Mouse (Mus musculus): ENCODE data around the gene F11r.

Gene F11r

GRCm38 (mm10) chr1:171438014-171438670 is 807 bp downstream of the F11r start:
- ATAC-seq (ENCODE audit: low TSS enrichment) = no peak

- no peak for ATAC-seq (ENCODE audit: low TSS enrichment)
Observed at GRCm38 (mm10) chr1:171439072-171439471, 1.7 kb downstream of the F11r start.

GRCm38 (mm10) chr1:171440025-171440725 is 2.8 kb downstream of the F11r start:
- ATAC-seq (ENCODE audit: low TSS enrichment) = no peak

- ATAC-seq (ENCODE audit: low TSS enrichment) = no peak
Observed at GRCm38 (mm10) chr1:171441466-171442412, 4.4 kb downstream of the F11r start.

GRCm38 (mm10) chr1:171442413-171442760 is 5.1 kb downstream of the F11r start:
- no peak for ATAC-seq (ENCODE audit: low TSS enrichment)

- no peak for ATAC-seq (ENCODE audit: low TSS enrichment)
Observed at GRCm38 (mm10) chr1:171445050-171445449, 7.7 kb downstream of the F11r start.

GRCm38 (mm10) chr1:171446854-171447253 is 9.5 kb downstream of the F11r start:
- no peak for ATAC-seq (ENCODE audit: low TSS enrichment)

- no peak for ATAC-seq (ENCODE audit: low TSS enrichment)
Observed at GRCm38 (mm10) chr1:171447692-171448091, 10.4 kb downstream of the F11r start.

GRCm38 (mm10) chr1:171450062-171450461 is 12.7 kb downstream of the F11r start:
- no peak for ATAC-seq (ENCODE audit: low TSS enrichment)

- ATAC-seq (ENCODE audit: low TSS enrichment) = no peak
Observed at GRCm38 (mm10) chr1:171451001-171451400, 13.7 kb downstream of the F11r start.

- ATAC-seq (ENCODE audit: low TSS enrichment) = no peak
Observed at GRCm38 (mm10) chr1:171452522-171452921, 15.2 kb downstream of the F11r start.

- ATAC-seq (ENCODE audit: low TSS enrichment) = no peak
Observed at GRCm38 (mm10) chr1:171452923-171453322, 15.6 kb downstream of the F11r start.

GRCm38 (mm10) chr1:171454926-171455325 is 17.6 kb downstream of the F11r start:
- no peak for ATAC-seq (ENCODE audit: low TSS enrichment)

- ATAC-seq (ENCODE audit: low TSS enrichment) = no peak
Observed at GRCm38 (mm10) chr1:171457568-171457967, 20.2 kb downstream of the F11r start.

- no peak for ATAC-seq (ENCODE audit: low TSS enrichment)
Observed at GRCm38 (mm10) chr1:171459791-171460190, 22.5 kb downstream of the F11r start.

GRCm38 (mm10) chr1:171460551-171461503 is 23.5 kb downstream of the F11r start:
- no peak for ATAC-seq (ENCODE audit: low TSS enrichment)

GRCm38 (mm10) chr1:171463133-171463532 is 25.8 kb downstream of the F11r start:
- no peak for ATAC-seq (ENCODE audit: low TSS enrichment)

- ATAC-seq (ENCODE audit: low TSS enrichment) = no peak
Observed at GRCm38 (mm10) chr1:171465749-171466412, 28.5 kb downstream of the F11r start.

GRCm38 (mm10) chr1:171466565-171466964 is 29.2 kb downstream of the F11r start:
- no peak for ATAC-seq (ENCODE audit: low TSS enrichment)

GRCm38 (mm10) chr1:171469678-171470077 is 32.3 kb downstream of the F11r start:
- ATAC-seq (ENCODE audit: low TSS enrichment) = no peak
